Mouse (Mus musculus) myocyte (in vitro differentiated cells): ENCODE measurements around the gene 6430628N08Rik. TPM values are rescaled to one million over a fixed set of nuclear protein-coding genes. Genes with fewer than 3 reads are reported as not detected.

ENCODE experiments used
- H3K27me3 ChIP-seq: one replicate; pipeline ENCODE4 v1.6.1; 2011; ENCODE audit not compliant: control insufficient read depth, insufficient read depth, insufficient read length
- H3K36me3 ChIP-seq: one replicate; pipeline ENCODE4 v1.6.1; 2011; ENCODE audit not compliant: control insufficient read depth, insufficient read depth
- H3K4me2 ChIP-seq: one replicate; pipeline ENCODE4 v1.6.1; 2011; ENCODE audit warnings: low read depth, control low read depth
- H3K4me3 ChIP-seq: one replicate; pipeline ENCODE4 v1.5.1; 2011; ENCODE audit warnings: mild to moderate bottlenecking, control low read depth, moderate library complexity
- H3K79me2 ChIP-seq: one replicate; pipeline ENCODE4 v1.6.1; 2011; ENCODE audit not compliant: control insufficient read depth, insufficient read depth
- H3ac ChIP-seq: one replicate; pipeline ENCODE4 v1.6.1; 2011; ENCODE audit not compliant: control insufficient read depth, insufficient read length
- CEBPB ChIP-seq: IDR thresholded peaks from 2 replicates; pipeline ENCODE4 v1.6.1; 2011; ENCODE audit warnings: mild to moderate bottlenecking, moderate library complexity; ENCODE audit not compliant: poor library complexity, insufficient read depth, severe bottlenecking
- E2F4 ChIP-seq: IDR thresholded peaks from one replicate; pipeline ENCODE4 v1.6.1; 2011; ENCODE audit warnings: mild to moderate bottlenecking, control low read depth, moderate library complexity; ENCODE audit not compliant: insufficient read depth
- MAX ChIP-seq: IDR thresholded peaks from one replicate; pipeline ENCODE4 v1.6.1; 2011; ENCODE audit warnings: low read depth, mild to moderate bottlenecking, control low read depth
- MYOD1 ChIP-seq, 3 experiments: IDR thresholded peaks; one replicate each; pipeline ENCODE4 v1.6.1; 2011; ENCODE audit warnings: control low read depth in 2 of 3, low read depth in 2 of 3, mild to moderate bottlenecking in 2 of 3, moderate library complexity in 1 of 3; ENCODE audit not compliant: insufficient read length in 2 of 3, control insufficient read depth in 1 of 3
- MYOG ChIP-seq, 3 experiments: IDR thresholded peaks; one replicate each; pipeline ENCODE4 v1.6.1; 2011; ENCODE audit warnings: control low read depth in 2 of 3, low read depth in 2 of 3, mild to moderate bottlenecking in 2 of 3; ENCODE audit not compliant: insufficient read length in 2 of 3, control insufficient read depth in 1 of 3, insufficient read depth in 1 of 3
- POLR2A ChIP-seq: IDR thresholded peaks from one replicate; pipeline ENCODE4 v1.6.1; 2011; ENCODE audit warnings: low read depth, mild to moderate bottlenecking, control low read depth, moderate library complexity; ENCODE audit not compliant: insufficient read length
- POLR2AphosphoS2 ChIP-seq: IDR thresholded peaks from one replicate; pipeline ENCODE4 v1.6.1; 2011; ENCODE audit warnings: low read depth, control low read depth; ENCODE audit not compliant: insufficient read length
- REST ChIP-seq: IDR thresholded peaks from one replicate; pipeline ENCODE4 v1.6.1; 2011; ENCODE audit warnings: mild to moderate bottlenecking, control low read depth, moderate library complexity; ENCODE audit not compliant: insufficient read depth, insufficient read length
- SRF ChIP-seq: IDR thresholded peaks from one replicate; pipeline ENCODE4 v1.6.1; 2011; ENCODE audit warnings: low read depth; ENCODE audit not compliant: control insufficient read depth, insufficient read length
- TCF12 ChIP-seq: IDR thresholded peaks from one replicate; pipeline ENCODE4 v1.6.1; 2011; ENCODE audit warnings: mild to moderate bottlenecking, control low read depth; ENCODE audit not compliant: poor library complexity, insufficient read depth, severe bottlenecking
- TCF3 ChIP-seq: IDR thresholded peaks from one replicate; pipeline ENCODE4 v1.6.1; 2011; ENCODE audit warnings: low read depth, control low read depth; ENCODE audit not compliant: insufficient read length
- USF1 ChIP-seq: IDR thresholded peaks from one replicate; pipeline ENCODE4 v1.6.1; 2011; ENCODE audit warnings: low read depth, mild to moderate bottlenecking, control low read depth, moderate library complexity
- polyA plus RNA-seq: library from polyadenylated mRNA; unstranded; fragments of >200 nt; fragmentation: generic; extraction: Trizol; gene quantifications from one replicate; pipeline ENCODE4 v1.2.1, GENCODE M21; 2012; ENCODE audit warnings: missing spikeins

6430628N08Rik gene
- polyA plus RNA-seq, 1 experiment, result not detected

GRCm38 (mm10) chr4:115848990-115849677, 41.3 kb upstream of the 6430628N08Rik start:
- TF ChIP-seq POLR2AphosphoS2 (no peak), TCF3 (no peak), E2F4 (no peak), USF1 (no peak), SRF (no peak), MYOG (IDR thresholded peaks at IDR 0.05; ENCODE audit: control insufficient read depth in 1 of 3, insufficient read depth in 1 of 3, insufficient read length in 2 of 3, low read depth in 2 of 3) (no peak), MAX (no peak), MYOD1 (IDR thresholded peaks at IDR 0.05; ENCODE audit: control insufficient read depth in 1 of 3, insufficient read length in 2 of 3, low read depth in 2 of 3) (no peak), CEBPB (no peak), REST (no peak)
- Histone ChIP-seq H3K36me3 (peaks cover 26% of the 10 kb centered on the region), H3K79me2 (no peaks in the 10 kb centered on the region), H3K4me2 (no peak overlapping the region), H3K27me3 (no peaks in the 10 kb centered on the region), H3K4me3 (no peak overlapping the region), H3ac (no peak overlapping the region)

GRCm38 (mm10) chr4:115850111-115850510, 40.4 kb upstream of the 6430628N08Rik start:
- H3K4me3 ChIP-seq, result no peak overlapping the region
- TF ChIP-seq TCF12 (no peak), POLR2AphosphoS2 (no peak), MAX (no peak), SRF (no peak), POLR2A (no peak), REST (no peak), E2F4 (no peak), USF1 (no peak), MYOD1 (IDR thresholded peaks at IDR 0.05; ENCODE audit: control insufficient read depth in 1 of 3, insufficient read length in 2 of 3, low read depth in 2 of 3) (no peak), MYOG (IDR thresholded peaks at IDR 0.05; ENCODE audit: control insufficient read depth in 1 of 3, insufficient read depth in 1 of 3, insufficient read length in 2 of 3, low read depth in 2 of 3) (no peak), CEBPB (no peak), TCF3 (no peak)
- H3K4me2 ChIP-seq, result no peak overlapping the region
- peaks cover 32% of the 10 kb centered on the region for H3K36me3 ChIP-seq
- H3ac ChIP-seq, result no peak overlapping the region
- no peaks in the 10 kb centered on the region for H3K27me3 ChIP-seq
- H3K79me2 ChIP-seq, result no peaks in the 10 kb centered on the region

GRCm38 (mm10) chr4:115850631-115851030, 39.8 kb upstream of the 6430628N08Rik start:
- Histone ChIP-seq H3ac (no peak overlapping the region), H3K27me3 (no peaks in the 10 kb centered on the region), H3K4me3 (no peak overlapping the region), H3K4me2 (no peak overlapping the region), H3K79me2 (no peaks in the 10 kb centered on the region), H3K36me3 (peaks cover 32% of the 10 kb centered on the region)
- TF ChIP-seq POLR2A, result no peak
- no peak for TF ChIP-seq CEBPB
- TF ChIP-seq REST, result no peak
- TF ChIP-seq TCF12, result no peak
- TF ChIP-seq SRF, result no peak
- TF ChIP-seq MAX, result no peak
- no peak for TF ChIP-seq MYOG (IDR thresholded peaks at IDR 0.05; ENCODE audit: control insufficient read depth in 1 of 3, insufficient read depth in 1 of 3, insufficient read length in 2 of 3, low read depth in 2 of 3)

GRCm38 (mm10) chr4:115851569-115851968, 38.9 kb upstream of the 6430628N08Rik start:
- H3K4me3 ChIP-seq, result no peak overlapping the region
- no peaks in the 10 kb centered on the region for H3K27me3 ChIP-seq
- peaks cover 32% of the 10 kb centered on the region for H3K36me3 ChIP-seq

More at GRCm38 (mm10) chr4:115851569-115851968, 38.9 kb upstream of the 6430628N08Rik start:
- Histone ChIP-seq H3K79me2 (no peaks in the 10 kb centered on the region), H3K4me2 (no peak overlapping the region), H3ac (no peak overlapping the region)
- no peak for TF ChIP-seq MYOG (IDR thresholded peaks at IDR 0.05; ENCODE audit: control insufficient read depth in 1 of 3, insufficient read depth in 1 of 3, insufficient read length in 2 of 3, low read depth in 2 of 3)
- TF ChIP-seq USF1, result no peak
- no peak for TF ChIP-seq MAX
- no peak for TF ChIP-seq TCF12
- no peak for TF ChIP-seq REST
- no peak for TF ChIP-seq SRF
- no peak for TF ChIP-seq E2F4
- TF ChIP-seq TCF3, result no peak
- no peak for TF ChIP-seq POLR2A
- TF ChIP-seq POLR2AphosphoS2, result no peak
- no peak for TF ChIP-seq MYOD1 (IDR thresholded peaks at IDR 0.05; ENCODE audit: control insufficient read depth in 1 of 3, insufficient read length in 2 of 3, low read depth in 2 of 3)
- no peak for TF ChIP-seq CEBPB
